Mouse (Mus musculus): ENCODE measurements at regions not wholly inside any gene's neighbourhood (a gene's known extent, or its start where the extent isn't known, plus 50 kb on each side); places are given as distances from the start of the nearest gene placed in this dataset.

DNA sequence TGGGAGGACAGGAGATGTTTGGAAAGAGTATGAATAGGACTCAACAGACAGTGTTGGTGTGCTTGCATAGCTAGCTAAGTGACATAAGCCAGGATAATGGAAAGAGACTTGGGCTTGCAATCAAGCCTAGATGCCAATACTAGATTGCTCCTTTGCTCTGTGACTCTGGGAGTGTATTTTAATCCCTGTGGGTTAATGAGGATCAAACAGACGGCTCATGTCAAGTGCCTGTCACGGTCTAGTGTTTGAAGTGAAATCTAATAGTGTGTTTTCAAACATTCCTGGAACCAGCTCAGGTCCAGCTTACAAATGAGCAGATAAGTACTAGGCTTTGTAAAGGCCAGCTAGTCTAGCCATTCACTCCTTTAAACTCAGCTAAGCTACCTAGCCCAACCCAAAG lies 64.1 kb upstream of the Ranbp3l start:
- DNase-seq (ENCODE audit: low read depth, low spot score), result no peak

DNA sequence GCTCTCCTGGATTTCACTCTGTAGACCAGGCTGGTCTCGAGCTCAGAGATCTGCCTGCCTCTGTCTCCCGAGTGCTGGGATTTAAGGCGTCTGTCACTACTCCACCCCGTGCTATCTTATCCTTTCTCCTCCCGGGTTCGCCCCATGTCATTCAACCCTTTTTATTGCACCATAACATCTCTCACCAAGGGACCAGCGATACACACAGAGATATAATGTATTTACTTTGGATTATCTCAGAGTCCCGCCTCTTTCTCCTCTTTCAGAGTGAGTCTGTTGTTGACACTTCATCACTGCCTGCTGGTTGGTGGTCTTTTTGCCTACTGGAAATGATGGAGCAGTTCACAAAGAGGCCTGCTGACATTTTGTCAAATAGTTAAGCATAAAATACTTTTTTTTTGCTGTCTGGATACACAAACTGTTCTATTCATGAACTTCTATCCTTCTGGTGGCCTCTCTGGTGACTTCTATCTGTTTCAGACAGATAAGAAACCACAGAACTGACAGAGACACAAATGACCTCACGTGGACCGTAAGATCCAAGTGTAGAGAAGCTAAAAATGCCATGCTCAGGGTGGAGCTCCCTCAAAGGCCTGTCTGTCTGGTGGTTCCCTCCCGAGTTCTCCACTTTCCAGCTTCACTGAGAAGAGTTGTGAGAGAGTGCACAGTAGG lies 70.1 kb upstream of the Ranbp3l start:
- DNase-seq (ENCODE audit: low read depth, low spot score), result no peak

DNA sequence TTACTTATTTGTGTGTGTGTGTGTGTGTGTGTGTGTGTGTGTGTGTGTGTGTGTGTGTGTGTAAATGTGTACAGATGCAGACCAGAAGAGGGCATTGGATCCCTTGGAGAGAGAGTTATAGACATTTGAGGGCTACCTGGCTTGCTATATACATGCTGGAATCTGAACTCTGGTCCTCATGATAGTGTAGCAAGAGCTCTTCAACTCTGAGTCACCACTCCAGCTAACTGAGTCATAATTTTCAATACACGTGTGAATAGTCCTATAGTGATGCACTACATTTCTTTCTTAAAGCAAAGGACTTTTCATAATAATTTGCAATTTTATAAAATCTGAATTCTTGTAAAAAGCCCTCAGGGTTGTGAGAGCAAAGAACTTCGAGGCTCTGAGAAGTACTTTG lies 70.9 kb upstream of the Ranbp3l start:
- no peak for DNase-seq (ENCODE audit: low read depth, low spot score)

DNA sequence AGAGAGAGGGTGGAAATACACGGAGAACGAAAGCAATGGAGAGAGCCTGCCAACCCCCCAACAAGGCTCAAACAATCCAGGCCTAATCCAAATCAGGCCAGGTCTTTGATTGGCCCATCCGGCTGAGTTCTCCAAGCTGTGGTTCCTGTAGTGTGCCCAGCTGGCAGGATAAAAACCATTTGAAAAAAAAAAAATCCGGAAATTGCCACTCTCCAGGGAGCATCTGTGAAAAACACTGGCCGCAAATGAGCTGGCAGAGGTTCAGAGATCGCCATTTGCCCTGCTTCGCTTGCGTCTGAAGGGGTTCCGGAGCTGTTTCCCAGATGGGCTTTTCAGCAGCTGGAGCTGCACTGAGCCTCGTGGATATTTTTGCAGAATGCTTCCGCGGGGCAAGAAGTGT lies 71.4 kb upstream of the Ranbp3l start:
- DNase-seq (ENCODE audit: low read depth, low spot score), result peak; percentile 22

DNA sequence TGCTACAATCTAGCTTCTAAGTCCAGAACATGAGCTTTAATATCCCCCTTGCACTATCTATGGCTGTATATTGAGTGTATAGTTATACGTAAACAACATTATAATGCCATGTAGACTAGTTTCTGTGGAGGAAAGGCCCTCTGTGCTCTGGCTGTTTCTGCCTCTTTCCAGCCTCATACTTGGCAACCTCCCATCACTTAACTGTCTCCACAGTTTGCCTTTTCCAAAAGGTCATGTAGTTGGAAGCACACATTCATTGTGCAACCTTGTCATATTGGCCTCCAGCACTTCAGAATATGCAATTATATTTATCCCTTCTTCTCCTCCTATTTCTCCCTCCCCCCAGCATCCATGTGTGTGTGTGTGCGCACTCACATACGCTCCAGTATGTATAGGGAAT lies 82.2 kb upstream of the Ranbp3l start:
- no peak for DNase-seq (ENCODE audit: low read depth, low spot score)

DNA sequence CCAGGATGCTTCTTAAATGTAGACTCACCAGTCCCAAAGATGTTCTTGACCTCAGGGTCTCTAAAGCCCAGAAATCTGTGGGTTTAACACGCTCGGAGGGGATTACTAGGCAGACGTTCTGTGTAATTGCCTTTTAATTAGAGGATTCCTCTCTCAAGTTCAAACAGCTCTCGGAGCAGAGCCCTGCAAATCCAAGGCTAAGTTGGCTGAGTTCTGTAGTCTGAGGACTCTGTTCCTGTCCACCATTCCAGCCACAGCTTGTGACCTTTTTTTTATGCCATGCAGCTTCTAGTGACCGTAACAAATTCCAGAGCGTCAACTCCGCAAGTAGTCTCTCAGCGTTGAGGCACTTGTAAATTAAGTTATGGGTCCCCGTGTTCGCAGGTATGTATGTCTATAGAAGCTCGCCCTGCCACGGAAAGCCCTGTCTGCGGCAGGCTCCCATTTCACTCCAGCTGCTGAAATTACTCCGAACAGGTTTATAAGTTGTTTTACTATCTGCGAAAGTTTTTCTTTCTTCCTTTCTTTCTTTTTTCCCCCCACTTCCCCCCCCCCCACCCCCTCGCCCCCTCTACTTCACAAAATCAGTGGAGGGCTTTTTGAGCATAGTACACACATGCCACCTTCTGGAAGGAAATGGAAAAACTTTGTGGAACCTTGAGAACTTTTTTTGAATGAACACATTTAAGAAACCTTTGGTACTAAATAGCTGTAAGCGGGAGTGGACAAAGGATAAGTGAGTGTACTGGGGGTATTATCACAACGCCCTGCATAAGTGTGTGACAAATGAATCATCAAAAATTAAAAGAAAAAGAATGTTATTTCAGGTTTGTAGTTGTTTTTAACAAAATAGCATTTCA lies 82.9 kb upstream of the Ranbp3l start:
- no peak for DNase-seq (ENCODE audit: low read depth, low spot score)

DNA sequence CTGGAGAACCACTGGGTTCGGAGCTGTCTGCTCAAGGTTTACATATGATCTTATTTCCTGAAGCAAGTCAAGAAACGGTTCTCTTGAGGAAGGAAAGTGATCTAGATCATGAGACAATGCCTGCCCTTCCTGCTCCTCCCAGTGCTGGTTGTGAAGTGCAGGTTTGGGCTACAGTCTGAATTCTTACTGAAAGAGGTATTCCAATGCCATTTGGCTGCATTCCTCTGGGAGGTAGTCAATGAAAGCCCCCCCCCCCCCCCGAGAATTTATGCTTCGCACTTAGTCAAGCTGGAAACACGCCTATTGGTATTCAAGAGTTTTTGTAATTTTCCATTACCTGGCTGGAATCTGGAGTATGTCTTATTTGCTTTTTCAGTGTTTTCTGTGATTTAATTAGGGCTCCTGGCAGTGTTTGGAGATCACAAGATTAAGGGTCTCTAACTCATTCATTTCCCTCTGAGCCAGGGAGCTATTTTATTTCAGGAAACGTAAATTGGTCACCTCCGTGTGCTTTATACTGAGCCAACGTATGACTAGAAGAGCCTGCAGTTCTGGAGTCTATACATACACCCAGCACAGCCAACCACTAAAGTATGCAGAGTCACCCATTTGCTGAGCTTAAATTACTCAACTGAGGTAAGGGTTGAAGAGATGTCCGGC lies 84.7 kb upstream of the Ranbp3l start:
- no peak for DNase-seq (ENCODE audit: low read depth, low spot score)

DNA sequence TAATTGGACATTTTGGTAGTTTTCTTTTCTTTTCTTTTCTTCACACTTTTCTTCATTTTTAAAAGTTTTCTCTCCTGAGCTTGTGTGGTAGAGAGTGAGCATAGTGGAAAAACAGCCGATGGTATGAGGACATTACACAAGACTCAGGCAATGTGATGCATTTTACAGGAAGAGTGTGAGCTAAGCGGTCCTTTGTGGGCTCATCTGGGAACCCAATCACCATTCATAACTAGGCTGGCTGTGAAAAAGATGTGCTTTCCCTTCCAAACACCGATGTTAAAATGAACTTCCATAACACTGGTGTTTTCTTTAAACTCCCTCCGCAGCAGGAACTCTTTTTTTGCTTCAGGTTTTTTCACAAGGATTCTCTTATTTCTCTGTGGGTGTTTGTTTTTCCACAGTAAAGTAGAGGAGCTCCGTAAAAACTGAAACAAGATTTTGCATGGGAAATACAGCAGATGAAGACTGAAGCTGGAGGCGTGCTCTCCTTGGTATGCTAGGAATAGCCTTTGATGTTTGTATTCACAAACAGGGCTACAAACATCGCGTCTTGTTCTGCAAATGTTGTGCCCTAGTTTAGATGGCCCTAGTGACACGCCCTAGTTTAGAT lies 92.8 kb upstream of the Ranbp3l start:
- DNase-seq (ENCODE audit: low read depth, low spot score), result no peak

DNA sequence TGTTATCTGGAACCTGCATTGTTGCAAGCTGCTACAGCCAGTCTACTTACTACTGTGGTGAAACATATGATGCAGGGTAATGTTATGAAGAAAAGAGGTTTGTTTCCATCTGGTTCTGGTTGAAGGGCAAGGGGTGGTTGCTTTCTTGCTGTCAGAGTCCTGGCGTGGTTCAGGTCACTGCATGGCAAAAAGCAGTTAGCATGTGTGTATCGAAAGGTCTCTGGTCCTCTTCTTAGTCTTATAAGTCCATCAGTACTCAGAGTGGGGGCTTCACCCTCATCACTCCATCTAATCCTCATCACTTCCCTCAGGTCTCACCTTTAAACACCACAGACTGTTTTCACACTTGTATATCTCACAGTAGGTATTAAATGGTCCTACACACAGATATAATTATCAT lies 99.7 kb upstream of the Ranbp3l start:
- DNase-seq (ENCODE audit: low read depth, low spot score), result no peak

DNA sequence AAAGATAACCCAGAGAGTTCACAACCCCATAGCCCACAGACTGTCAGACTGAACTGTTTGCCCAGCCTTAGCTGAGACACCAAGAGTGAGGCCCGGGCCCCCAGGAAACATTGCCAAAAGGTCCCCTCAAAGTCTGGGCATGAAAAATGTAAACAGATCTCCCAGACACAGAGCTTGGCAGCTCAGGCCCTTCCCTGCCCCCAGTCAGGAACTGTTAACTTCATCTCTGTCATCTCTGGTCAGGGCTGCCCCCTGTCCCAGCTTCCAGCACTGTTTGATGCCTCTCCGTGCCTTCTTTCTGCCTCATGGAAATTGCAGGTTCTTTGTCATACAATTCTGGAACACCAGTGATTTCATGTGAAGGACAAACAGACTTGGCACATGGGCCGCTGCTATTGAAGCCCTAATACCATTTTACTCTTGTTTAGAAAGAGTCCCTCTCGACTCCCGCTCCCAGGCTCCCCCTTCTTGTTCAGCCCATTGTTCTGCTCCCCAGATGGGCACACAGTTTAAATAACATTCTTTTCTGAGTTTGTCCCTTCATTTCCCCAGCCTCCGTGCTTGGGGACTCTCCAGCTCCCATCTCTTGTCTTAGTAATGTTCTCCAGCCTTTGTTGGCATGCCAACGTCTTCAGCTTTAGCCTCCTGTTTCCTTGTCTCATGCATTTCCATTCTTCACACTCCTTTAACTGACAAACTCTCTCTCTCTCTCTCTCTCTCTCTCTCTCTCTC lies 100.4 kb upstream of the Ranbp3l start:
- DNase-seq (ENCODE audit: low read depth, low spot score), result no peak

DNA sequence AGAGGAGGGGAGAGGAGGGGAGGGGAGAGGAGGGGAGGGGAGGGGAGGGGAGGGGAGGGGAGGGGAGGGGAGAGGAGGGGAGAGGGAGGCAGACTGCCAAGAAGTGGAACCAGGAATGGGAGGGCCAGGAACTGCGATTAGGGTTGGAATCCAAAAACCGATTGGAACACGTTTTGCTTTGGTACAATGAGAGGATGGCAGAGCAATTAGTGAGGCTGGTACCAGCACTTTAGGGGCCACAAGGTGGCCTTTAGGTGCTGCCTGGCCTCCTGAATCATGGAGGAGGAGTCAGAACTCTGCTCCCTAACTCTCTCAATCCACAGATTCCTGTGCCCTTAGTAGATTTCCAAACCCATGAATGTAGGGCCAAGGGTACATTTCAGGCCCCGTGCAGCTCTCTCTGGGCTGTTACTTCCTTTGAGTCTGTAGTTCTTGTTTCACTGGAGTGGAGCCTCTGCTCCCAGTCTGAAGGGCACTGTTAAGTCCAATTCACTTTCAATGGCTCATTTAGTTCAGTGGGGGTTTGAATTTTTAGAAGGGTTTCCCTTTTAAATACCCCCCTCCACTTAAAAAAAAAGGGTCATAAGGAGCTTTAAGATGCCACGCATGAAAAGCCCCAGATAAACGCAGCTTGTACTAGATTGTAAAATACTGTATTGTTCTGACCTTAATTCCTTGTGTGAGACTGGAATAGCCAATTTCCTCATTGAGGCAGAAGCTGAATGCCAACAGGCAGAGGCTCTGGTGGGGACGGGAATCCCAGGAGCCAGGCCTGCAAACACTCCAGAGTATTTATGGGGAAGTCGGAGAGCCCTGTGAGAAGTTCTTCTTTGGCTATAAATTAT lies 102.4 kb upstream of the Ranbp3l start:
- no peak for DNase-seq (ENCODE audit: low read depth, low spot score)

DNA sequence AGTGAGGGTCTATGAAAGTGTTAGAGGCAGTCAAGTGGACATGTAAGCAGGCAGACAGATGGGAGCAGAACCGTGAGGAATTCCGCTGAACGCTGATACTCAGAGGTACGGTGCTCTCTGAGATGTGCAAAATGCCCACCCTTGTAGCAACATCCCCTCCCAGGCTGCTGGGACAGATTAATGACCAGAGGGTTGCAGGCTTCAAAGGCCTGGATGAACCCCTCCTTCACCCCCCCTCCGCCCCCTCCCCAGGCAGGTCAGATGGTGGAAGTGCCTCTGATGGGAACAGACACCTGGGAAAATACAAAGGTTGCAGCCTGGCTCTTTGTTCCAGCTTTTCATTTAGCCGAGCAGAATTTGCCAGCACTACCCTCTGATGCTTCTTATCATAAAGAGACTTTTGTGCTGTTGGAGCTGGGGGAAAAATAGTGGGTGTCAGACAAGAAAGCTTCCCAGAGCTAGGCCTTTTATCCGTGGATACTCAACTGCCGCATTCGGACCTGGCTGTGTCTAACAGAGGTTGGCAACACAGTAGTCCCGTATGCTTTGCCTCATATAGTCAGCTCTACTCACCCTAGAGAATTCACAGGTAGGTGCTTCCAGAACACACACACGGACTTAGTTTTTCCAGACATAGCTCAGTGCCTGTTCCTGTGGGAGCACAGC lies 111.2 kb upstream of the Ranbp3l start:
- no peak for DNase-seq (ENCODE audit: low read depth, low spot score)

DNA sequence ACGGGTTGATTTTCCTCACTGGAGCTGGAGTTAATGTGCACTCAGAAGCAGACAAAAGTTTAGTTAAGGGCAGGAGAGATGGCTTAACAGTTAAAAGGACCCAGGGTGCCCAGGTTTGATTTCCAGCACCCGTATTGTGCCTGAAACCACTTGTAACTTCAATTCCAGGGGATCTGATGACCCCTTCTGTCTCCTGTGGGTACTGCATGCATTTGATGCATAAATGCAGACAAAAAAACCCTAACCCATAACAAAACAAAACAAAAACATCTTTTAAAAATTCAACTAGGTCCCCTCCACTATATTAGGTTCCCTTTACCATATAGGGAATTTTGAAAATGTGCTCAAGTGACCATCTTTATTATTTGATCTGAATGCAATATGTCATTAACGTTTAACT lies 112.2 kb upstream of the Ranbp3l start:
- DNase-seq (ENCODE audit: low read depth, low spot score), result no peak

DNA sequence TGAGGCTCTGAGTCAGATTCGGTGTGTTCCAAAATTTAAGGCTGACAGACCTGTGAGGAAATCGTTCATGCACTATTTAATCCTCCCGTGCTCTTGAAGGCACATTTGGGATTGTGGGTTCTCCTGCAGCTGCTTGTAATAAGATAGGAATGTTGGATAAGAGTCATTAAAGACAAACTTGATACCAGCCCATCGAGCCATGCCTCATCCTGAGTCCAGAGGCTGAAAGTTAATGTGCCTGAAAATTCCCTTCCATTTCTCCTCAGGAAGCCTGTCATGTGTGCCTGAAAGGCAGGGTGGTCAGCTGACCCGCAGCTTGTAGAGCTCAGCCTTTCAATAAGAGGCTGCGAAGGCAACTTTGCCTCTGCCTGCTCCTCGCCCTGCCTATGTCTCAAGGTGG lies 113.4 kb upstream of the Ranbp3l start:
- no peak for DNase-seq (ENCODE audit: low read depth, low spot score)

DNA sequence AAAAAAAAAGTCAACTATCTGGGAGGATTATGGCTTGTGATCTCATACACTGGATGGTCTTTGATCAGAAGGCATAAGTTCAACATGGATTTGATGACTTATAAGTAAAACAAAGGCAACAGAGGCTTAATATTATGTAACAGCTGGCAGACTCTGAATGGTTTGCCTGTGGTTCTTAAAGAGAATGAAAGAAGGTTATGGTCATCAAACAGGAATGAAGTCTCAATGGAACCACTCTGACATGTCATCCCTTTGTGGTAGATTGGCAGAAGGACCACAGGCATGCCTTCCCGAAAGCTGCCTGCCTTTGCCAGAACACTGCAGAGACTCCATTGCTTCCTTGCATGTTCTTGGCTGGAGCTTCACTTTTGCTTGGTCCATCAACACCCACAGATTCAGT lies 116.8 kb upstream of the Ranbp3l start:
- DNase-seq (ENCODE audit: low read depth, low spot score), result no peak

DNA sequence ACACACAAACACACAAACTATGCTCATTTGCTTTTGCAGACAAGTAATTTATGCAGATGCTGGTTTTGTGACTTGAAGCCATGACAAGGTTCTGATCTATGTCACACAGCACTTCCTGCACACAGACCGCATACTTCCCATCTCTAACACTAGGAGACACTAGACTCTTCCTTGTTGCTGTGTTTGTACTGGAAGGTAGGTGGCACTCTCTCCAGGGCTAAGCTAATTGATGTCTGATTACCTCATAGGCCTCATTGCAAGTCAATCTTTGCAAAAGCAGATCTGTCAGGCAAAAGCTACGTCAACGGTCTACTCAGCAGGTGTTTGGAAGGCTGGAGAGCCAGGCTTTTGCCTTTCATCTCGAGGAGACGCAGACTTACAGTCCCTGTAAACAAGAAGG lies 118.3 kb upstream of the Ranbp3l start:
- DNase-seq (ENCODE audit: low read depth, low spot score), result no peak

DNA sequence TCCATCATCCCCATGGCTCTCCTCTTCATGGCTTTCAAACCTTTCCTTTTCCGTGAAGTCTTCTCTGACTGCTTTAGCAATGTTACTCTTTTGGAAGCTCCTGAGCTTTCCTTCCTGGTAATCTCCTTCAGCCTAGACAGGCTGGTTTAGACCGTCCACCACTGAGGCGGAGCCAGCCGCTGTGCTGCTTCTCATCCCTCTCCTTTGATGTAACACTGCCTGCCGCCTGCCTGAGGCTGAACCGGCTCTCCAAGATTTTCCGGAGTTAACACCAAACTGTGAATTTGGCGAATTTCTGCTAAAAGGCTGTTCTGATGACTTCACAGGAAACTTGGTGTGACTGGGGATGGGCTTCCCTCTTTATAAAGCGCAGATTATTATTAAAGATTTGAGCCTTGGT lies 125.6 kb upstream of the Ranbp3l start:
- no peak for DNase-seq (ENCODE audit: low read depth, low spot score)

DNA sequence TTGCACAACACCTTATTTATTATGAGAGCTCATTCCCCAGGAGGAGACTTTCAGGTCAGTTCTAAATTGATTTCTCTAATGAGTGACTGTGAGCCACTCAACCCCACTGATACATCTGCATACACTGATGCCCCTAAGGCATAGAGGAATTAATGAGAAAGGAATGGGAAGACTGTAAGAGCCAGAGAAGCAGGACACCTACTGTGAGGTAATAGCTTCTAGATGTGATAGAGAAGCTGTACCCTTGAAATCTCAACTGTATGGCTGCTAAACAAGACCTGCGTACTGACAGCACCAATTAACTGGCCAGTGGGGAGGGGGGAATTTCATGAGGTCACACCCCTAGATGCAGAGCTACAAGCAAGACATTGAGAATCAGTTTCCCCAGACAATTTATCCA lies 128.3 kb upstream of the Ranbp3l start:
- no peak for DNase-seq (ENCODE audit: low read depth, low spot score)

DNA sequence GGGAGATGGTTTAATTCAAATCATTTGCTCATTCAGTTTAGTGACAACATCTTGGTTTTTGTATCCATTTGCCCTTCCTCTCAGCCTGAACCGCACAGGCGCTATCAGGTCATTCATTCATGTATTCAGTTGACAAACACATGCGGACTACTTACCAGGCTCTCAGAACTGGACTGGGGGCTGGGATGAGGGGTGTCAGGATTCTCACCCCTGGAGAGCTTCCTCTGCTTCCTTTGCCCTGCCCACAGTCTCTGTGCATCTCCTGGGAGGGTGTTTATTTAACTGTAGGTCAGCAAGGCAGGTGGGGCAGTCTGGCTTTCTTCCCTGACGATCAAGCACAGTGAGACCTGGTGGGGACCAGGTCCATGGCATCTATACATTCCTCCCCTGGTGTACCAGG lies 123.6 kb upstream of the Slc1a3 start:
- DNase-seq (ENCODE audit: low read depth, low spot score), result no peak

DNA sequence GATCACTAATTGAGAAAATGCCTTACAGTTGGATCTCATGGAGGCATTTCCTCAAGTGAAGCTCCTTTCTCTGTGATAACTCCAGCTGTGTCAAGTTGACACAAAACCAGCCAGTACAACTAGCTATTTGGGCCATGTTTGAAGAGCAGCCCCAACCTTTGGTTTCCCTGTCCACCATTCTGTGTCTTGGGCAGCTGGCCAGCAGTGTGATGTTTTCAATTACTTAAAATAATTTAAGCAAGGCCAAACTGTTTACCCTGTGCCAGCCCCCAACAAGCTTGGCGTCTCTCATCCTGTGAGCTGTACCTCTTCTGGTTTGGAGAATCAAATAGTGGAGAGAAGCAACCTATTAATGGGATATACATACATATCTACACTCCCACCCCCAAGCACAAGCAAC lies 122.4 kb upstream of the Slc1a3 start:
- DNase-seq (ENCODE audit: low read depth, low spot score), result no peak

All from retina, adult 2 months (tissue).